Mouse (Mus musculus) testis, adult 2 months (tissue): Measurements from ENCODE around the gene Cel.

Experiments
- CTCF ChIP-seq: fragments of 200-500 bp; IDR thresholded peaks from 2 replicates; pipeline ENCODE4 v1.5.1; 2012; ENCODE audit warnings: low read depth, mild to moderate bottlenecking, inconsistent platforms, low read length, moderate library complexity; ENCODE audit not compliant: control insufficient read depth, insufficient read depth, insufficient replicate concordance
- POLR2A ChIP-seq: fragments of 200-500 bp; IDR thresholded peaks from 2 replicates; pipeline ENCODE4 v1.6.1; 2012; ENCODE audit warnings: low read depth, mild to moderate bottlenecking, inconsistent platforms, low read length, moderate library complexity; ENCODE audit not compliant: control insufficient read depth

DNA sequence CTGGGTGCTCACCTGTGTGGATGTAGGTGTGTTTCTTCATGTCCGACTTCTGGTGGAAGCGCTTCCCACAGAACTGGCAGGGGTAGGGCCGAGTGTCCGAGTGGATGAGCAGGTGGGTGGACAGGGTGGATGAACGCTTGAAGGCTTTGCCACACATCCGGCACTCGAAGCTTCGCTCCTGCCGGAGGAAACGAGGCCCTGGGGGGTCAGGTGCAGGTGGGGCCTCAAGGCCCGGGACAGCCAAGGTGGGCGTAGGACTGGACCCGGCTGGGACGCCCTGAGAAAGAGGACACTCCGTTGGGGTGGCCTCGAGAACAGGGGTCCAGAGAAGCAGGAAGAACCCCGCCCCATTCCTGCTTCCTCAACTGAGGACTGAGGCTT, 48.2 kb upstream of the Cel start:
- TF ChIP-seq POLR2A = no peak
- no peak for TF ChIP-seq CTCF
